Mouse (Mus musculus) embryo, embryonic 9.5 days (tissue): ENCODE results near the gene Emx1.
"Not testable (repeated sequence)": the region's sequence is repeated elsewhere in the genome, so short reads cannot be mapped to it uniquely, and the experiment has no call there.

Source experiments
- DNase-seq: peaks from one replicate; pipeline ENCODE4 v3.0.0-alpha.2; 2017; ENCODE audit errors: extremely low spot score

The Emx1 gene

DNA sequence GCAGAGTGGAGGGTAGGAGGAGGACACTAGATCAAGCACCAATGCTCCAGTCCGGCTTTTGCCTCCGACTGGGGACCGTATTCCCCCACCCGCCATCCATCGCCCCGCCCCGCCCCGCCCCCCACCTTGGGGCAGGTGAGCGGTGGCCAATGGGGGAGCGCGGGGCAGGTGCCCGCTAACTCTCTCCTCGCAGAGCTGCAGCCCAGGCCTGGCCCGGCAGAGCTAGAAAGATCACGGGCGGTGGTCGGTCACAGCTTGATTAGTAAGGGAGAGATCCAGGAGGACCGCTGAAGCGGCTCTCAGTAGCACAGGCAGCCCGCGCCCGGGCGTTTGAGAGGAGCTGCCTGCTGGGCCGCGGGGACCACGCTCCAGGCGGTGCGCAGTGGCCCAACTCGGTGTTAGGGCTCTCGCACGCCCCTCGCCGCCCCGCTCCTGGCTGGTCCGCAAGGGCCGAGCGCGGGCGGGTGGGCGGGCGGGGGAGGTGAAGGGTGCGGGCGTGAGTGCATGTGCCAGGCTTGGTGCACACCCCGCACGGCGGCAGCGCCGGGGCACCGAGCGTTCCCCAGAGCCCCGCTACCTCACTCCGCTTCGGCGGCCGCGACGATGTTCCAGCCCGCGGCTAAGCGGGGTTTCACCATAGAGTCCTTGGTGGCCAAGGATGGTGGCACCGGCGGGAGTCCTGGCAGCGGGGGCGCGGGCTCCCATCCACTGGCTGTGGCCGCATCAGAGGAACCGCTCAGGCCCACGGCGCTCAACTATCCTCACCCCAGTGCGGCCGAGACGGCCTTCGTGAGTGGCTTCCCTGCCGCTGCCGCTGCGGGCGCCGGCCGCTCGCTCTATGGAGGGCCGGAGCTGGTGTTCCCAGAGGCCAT is at the start of gene Emx1:
Gene Emx1, plus strand, starts transcription at position 99 of the 872 bp plus-strand sequence.
- DNase-seq = peak; percentile 78

DNA sequence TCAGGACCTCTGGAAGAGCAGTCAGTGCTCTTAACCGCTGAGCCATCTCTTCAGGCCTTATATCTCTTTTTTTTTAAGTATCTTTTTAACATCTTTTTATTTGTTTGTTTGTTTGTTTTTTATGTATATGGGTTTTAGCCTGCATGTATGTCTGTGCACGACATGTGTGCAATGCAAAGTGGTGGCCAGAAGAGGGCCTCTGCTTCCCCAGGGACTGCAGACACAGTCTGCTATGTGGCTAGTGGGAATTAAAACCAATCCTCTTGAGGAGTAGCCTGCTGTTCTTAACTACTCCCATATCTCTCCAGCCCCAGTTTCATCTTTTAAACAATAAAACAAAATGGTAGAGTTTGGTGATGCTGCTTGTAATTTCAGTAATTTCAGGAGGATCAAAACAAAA is 47.7 kb upstream of the Emx1 start:
- no peak for DNase-seq

DNA sequence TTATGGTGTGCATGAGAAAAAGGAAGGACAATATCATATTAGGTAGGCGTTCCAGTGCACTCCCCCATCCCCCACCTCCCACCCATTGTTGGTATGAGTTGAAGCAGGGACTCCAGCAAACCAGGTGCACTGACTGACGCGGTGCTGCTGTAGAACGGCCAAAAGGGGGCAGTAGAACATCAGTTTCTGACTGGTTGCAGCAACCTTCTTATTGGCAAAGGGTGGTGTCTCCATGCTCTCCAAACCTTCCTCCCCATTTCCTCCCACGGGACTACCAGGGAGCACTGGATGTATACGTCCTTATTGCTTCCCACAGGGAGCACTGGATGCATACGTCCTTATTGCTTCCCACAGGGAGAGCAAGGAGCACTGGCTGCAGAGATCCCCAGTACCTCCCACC is 46.2 kb upstream of the Emx1 start:
- DNase-seq = peak; percentile 46

DNA sequence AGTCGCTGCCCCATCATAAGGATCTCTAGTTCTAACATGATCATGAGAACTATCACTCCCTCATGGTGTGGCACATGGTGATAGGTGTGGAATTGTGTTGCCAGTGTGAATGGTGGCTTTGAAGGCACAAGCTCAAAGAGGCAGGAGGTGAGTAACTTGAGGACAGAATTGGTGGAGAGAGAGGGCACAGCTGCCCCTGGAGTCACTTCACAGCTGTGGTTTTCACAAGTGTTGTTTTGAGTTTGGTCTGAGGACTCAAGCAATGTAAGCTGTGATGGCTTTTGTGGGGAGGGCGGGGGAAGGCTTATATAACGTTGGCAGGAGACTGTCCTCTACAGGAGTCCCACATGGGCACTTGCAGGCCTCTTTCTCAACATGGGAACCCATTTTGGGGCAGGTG is 42.8 kb upstream of the Emx1 start:
- DNase-seq = no peak

DNA sequence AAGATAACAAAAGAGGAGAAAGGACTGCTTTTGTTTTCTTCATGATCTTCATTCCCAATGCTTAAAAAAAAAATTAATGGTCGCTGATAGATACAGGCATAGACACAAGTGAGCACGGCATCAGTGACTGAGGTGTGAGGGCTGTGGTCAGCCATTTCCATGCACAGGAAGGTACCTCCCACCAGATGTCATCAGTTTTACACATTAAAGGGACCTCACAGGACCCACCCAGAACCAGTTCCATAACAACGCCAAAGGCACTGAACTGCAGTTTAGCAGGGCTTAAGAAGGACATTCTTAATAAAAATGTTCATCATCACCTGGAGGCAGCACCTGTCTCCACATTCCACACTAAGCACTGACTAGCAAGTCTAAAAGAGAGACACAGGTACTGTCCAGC is 39.6 kb upstream of the Emx1 start:
- DNase-seq = no peak

DNA sequence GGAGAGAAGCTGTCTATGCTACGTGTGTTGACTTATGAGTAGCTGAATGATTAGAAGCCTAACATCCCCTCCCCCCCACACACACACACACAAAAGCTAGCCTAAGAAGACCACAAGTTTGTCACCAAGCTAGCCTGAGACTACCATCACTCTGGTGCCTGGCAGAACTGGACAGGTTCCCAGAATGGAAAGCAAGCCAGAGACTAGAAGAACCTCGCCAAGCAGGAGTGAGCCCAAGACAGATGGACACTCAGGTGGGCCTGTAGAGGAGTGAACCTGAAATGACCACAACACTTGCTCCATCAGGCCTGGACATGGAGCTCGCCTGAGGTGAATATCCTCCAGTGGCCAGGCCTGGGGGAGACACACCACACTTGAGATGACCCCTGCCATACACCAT is 36.9 kb upstream of the Emx1 start:
- no peak for DNase-seq

DNA sequence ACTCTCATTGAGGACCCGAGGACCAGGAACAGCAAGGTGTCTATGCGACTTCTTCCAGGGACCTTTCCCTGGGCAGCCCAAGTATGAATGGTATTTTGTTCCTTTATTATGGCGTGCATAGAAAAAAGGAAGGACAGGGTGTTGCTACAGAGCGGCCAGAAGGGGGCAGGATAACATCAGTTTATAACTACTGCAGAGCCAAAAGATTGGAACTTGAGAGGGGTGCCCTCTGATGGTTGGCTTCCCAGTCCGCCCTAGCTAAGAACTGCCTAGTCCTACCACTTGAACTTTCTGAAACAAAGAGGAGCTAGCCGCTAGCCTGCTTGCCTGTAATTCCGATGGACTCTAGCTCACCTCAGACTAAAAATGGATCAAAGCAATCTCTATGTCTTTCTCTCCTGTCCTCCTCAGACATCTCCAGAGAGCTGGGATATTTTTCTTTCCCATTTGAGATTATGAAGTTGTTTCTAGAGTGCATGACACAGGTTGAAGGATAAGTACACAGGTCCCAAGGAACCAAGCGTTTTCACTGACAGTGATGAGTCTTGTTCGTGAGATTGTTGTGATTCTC is 33.2 kb upstream of the Emx1 start:
- peak; percentile 78 for DNase-seq

DNA sequence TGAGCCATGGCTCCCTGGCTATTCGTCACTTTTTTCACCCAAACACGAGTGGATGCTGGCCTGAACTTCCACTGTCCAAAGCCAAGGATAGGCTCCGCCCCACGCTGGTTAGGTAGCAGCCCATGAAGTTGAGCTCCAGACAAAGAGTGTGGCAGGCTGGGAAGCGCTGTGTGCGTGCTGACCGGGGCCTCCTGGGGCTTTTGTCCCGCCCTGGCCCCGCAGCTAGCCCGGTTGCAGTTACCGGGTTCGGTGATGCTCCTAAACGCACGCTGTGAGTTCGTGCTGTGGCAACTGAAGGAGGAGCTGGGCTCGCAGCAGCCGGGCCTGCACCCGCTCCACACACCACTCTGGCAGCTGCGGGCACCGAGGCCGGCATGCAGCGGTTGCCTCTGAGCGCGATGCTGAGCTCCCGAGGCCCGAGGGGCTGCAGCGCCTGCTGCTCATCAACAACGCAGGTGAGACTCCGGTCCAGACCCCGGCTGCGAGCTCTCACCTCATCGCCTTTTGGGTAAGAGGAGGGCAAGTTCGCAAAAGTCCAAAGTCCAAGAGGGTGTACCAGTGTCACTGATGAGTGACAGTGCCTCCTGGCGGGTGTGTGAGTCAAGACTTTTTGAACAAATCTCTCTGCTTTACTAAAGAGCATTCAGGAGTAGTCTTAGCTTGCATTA is 32.2 kb upstream of the Emx1 start:
- DNase-seq = peak; percentile 73

DNA sequence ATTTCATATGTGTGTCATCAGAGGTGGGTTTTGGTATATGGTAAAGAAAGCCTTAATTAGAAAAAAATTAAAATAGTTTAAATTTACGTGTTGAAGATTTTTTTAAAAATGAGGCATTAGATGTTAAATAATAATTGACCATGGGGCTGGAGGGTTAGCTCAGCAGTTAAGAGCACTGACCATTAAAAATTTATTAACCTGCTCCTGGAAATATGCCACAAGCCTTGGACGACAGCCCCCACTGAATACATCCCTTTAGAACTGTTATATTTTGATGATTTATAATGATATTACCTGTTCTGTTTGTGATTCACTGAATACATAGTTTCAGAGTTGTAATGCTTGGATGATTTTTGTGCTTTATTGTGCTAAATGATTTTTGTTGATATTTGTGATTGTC is 30.7 kb upstream of the Emx1 start:
- not testable (repeated sequence) for DNase-seq

DNA sequence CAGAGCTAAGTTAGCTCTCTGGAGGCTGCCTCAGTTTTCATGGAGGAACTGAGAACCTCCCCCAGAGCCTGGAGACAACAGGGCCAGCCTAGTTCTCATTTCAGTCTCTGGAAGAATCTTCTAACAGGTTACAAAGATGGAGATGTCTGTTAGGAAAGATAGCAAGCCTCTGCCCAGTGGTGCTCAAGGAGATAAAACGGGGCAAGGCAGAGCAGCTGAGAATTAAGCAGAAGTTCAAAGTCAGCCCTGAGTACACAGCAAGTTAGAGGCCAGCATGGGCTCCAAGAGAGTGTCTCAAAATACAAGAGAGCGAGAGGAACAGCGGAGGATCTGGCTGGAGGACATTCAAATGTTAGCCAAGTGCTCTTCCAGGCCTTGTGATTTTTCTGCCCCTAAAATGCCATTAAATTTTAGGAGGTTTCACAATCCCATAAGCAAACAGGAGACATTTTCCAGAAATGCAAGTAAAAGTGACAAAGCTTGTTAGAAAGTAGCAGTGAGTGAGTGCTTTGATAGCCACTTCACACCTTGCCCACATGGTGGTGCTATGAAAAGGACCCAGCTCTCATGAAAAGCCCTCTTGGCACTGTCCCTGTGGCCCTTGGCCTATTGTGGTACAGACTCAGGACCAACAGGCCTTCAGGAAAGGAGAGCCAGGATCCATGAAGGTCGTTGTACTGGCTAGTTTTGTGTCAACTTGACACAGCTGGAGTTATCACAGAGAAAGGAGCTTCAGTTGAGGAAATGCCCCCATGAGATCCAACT is 29.0 kb upstream of the Emx1 start:
- not testable (repeated sequence) for DNase-seq

DNA sequence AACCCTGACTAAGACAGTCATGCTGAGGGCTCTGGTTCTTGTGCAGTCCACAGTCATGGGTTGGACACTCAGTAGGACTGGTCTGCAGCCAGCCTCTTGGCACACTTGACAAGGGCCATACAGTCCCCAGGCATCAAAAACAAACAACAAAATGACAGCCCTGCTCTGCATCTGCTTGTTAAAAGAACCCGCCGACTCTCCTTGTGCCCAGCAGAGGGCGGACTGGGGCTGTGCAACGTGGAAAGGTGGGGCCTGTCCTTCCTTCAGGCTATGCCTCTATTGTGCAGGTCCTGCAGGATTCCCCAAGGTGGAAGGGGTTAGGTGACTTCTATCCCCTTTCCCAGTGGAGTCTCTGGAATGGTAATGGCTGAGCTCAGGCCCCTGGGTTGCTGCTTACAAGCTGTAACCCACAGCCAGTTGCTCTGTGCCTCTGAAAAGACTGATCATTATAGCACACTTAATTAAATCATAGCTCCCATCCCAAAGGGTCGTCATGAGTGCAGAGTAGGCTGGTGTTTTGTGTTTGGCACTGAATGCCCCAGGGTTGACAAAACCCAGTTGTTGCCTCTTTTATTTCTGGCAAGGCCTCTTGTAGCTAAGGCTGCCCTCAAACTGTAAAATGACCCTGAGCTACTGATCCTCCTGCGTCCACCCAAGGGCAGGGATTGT is 28.0 kb upstream of the Emx1 start:
- peak; percentile 49 for DNase-seq

DNA sequence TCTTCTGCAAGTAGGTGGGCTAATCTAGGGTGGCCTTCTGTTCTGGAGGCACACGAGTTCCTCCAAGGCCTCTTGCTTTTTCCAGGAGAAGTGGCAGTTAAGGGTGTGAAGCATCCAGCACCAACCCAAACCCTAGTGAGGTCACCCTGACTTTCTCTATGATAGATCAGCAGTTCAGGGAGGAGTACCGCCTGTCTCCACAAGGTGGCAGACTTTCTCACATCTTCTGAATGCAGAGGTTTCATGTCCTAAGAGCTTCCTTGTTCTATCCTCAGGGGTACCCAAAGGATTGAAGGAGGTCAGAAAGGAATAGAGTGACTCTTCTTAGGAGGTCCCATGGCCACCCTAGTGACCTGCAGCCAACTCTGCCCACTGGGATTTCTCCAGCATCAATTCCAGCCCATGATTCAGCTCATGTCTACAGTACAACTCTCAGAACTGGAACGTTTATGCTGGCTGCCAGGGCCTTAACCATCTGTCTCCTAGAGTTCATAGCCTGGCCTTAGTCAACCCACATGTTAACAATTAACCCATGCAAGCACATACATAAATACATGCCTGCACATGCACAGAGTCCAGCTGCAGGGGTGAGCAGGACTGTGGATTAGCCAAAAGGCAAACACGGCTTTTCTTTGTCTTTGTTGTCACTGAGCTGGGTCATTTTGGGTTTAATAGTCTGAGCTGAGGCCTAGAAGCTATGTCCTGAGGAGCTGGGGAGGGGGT is 26.9 kb upstream of the Emx1 start:
- peak; percentile 77 for DNase-seq

DNA sequence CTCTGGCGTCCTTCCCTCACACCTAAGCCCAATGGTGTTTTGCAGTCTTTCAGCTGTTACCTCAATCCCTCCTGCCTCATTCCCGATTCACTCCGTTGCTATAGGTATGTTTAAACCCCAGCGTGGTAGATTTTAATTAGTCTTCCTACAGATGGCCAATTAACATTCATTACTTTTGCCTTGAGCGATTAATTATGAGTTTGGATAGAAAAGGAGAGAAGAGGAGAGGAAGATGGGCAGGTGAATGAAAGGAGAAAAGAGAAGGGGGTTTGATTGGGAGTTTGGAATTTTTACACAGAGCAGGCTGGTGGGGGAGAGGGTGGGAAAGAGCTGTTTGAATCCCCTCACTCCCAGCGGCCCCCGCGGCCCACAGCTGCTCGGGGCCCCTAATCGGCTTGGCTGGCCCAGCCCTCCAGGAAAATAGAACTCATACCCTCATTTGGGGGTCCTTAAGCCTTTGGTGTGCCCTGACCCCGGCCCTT is 21.8 kb upstream of the Emx1 start:
- no peak for DNase-seq

DNA sequence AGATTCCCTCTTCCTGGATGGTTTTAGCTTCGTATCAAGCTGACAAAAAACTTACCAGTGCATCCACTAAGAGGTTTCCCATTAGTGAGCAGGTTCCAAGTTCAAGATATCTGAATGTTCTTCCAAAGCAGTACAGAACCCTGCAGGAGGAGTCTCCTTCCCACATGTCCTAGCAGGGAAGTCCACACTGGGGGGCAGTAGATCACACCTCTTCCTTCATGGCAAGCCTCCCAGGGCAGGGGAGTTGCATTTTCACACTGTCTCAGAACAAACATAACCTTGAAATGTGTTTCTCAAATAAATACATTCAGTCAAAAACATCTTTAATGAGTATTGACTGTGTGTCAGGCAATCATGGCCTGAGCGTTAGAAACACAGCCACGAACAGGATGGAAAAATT is 7.7 kb upstream of the Emx1 start:
- no peak for DNase-seq

DNA sequence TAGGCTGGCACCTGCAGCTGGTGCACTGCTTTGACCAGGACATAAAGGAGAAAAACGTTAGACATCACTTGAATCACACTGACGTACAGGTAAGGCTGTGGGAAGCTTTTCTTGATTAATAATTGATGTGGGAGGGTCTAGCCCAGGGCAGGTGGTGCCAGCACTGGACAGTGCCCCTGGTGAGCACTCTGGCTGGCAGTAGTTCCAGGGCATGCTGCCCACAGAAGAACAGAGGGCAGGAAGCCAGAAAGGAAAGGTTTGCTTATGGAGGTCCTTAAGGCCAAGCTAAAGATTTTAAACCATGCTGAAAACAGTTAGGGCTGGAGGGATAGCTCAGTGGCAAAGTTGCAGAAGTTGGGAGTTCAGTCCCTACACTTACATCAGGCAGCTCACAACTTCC is 7.2 kb upstream of the Emx1 start:
- DNase-seq = no peak

DNA sequence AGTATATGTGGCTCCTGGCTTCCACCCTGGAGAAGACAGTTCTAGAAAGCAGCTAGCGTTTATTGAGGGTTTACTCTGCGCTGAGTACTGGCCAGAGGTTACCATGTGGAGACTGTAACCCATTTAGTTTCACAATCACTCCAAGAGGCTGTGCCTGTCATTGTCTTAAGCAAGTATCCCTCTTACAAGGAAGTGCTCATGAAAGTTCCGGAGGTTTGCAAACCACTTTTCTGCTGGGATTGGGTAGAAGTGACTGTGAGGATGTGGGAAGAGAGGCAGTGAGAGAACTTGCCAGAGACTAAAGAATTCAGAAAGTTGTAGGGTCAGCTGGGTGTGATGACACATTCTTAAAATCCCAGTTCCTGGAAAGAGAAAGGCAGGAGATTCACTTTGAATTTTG is 3.3 kb upstream of the Emx1 start:
- no peak for DNase-seq

DNA sequence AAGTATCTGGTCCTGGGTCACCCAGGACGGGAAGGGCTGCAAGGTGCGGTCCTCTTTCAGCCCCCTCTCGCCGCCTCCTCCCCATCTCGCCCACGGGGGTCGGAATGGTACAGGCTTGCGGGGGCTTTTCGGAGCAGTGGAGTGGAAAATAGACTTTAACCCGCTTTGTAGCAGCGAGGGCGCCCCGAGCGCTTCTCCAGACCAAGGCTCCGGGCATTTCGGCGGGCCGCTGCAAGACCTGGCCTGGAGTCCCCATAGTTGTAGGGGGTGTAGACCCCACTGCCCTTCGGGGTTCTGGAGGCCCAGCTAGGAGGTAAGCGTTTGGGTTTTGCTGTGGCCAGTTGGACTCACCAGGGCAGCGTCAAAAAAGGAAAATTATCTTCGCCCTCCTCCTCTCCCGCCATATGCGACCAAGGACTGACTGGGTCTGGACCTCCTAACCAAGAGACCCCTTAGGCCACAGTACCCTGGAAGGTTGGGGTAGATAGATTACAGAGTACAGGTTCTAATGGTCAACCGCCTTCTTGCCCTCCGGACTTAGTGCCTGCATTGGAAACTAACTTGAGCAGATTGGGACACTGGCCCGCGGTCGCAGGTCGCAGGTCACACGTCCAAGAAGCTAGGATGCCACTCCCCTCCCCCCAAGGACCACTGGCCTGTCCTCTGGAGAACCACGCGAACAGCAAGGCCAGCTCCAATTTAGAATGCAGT is 1.1 kb upstream of the Emx1 start:
- DNase-seq = peak; percentile 55

DNA sequence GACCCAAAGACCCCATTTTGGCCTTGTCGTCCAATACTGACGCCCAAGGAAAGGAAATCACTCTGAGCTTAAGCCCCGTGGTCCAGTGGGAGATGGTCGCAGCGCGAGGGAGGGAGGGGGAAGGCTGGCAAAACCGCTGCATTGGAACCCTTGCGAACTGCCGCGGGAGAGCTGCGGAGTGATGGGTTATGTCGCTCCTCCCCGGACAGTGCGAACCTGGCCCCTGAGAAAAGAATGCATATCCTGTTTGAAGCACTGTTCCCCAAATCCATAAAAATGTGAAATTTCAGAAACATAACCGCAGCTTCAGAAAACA is 536 bp upstream of the Emx1 start:
- DNase-seq = no peak

DNA sequence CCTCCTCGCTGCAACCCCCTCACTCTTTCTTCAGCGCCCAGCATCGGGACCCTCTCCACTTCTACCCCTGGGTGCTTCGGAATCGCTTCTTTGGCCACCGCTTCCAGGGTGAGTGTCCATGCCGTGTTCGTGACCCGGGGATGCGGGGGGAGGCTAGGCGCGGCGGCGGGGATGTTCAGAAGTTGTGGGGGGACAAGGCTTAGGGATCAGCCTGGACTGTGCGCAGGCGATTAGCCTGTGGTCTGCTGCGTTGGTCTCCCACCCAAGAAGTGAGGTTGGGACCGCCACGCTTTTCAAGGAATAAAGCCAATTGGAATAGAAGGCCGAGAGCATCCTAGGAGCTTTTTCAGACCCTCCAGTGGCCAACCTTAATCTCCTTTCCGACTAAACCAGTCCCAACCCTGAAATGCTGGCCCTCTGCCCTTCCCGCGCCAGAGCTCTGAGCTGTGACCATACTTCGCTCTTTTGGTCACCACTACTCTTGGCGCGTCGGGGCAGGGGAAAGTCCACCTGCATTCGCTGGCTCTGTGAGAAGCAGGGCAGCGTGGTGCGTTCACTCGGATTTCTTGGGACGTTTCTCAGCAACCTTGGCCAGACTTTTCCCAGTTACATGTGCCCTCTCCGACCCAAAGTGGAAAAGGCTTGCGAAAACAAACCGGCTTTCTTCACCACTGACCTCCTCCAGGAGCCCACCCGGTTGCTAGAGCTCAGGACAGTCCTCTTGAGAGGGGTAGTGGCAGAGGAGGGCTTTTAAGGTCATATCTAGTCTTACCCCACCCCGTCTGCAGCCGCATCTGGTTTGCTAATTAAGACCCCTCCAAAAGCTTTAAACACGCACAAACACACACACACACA is 1.2 kb downstream of the Emx1 start:
- DNase-seq = peak; percentile 46
